ENCODE assay signal across 8 mouse cellular contexts in the genomic region with DNA sequence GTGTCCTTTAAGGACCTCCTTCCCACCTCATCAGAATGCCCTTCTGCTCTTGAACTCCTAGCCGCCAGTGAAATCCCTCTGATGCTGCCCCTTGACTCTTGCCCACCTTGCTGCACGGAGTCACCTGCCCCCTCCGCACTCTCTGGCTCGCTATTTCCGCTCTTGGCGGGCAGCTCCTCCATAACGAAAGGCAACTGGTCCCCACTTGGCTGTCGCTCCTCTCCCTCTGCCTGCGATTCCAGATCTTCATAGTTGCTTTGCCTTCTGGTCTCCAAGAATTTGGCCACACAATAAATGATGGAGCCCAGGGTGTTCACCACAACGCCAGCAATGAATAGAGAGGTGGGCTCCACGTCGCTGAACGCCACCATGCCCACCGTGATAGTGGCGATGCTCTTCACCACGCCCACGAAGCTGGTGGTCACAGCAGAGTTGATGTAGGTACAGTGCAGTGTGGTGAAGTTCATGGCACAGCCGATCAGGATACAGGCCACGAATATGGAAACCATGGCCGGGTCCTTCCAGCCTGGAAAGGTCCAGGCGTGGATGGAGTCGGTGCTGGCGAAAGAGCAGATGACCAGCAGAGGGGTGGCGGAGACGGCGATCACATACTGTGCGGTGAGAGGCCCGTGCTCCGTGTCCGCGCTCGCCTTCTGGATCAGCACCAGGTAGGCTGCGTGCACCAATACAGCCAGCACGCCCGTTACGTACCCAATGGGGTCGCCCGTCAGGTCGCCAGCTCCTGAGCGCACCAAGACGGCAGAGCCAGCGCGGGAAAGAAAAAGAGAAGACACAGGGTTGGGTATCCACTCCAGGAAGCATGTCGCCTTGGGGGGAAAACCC. TPM values are rescaled to one million over a fixed set of nuclear protein-coding genes. Genes with fewer than 3 reads are reported as not detected.
DNase-seq lines count a peak whose midpoint lies in the region; ATAC-seq lines count a peak whose summit lies in the region.

No protein-coding gene starts in this region.

- peak overlapping the region; percentile 99 for H3K4me2 ChIP-seq in heart, embryonic 13.5 days
- H3K4me2 ChIP-seq in forebrain, embryonic 11.5 days (ENCODE audit: low read depth, low read length, severe bottlenecking), result peak overlapping the region; percentile 100
- peak overlapping the region; percentile 73 for H3K4me2 ChIP-seq in liver, embryonic 13.5 days

- H3K27ac ChIP-seq in heart, embryonic 13.5 days (replicated peaks), result no peak overlapping the region
- H3K27ac ChIP-seq in forebrain, embryonic 11.5 days (ENCODE audit: low read depth, low read length), result no peak overlapping the region
- H3K27ac ChIP-seq in liver, embryonic 13.5 days, result no peak overlapping the region

- 6% methylated on average over 44 of the region's 44 CpGs for WGBS in heart, embryonic 13.5 days
- WGBS in forebrain, embryonic 11.5 days, result 5% methylated on average over 44 of the region's 44 CpGs
- 3% methylated on average over 44 of the region's 44 CpGs for WGBS in liver, embryonic 13.5 days (ENCODE audit: insufficient replicate concordance)

- H3K9ac ChIP-seq in heart, embryonic 13.5 days, result peak overlapping the region; percentile 34; the same call in 1 of the 2 replicates
- H3K9ac ChIP-seq in forebrain, embryonic 11.5 days (ENCODE audit: low read length), result no peak overlapping the region
- H3K9ac ChIP-seq in liver, embryonic 13.5 days, result peak overlapping the region; percentile 33; the same call in 1 of the 2 replicates

- intact Hi-C loops in heart, postnatal 25 days (cut with DNase I), result no loop called here
- intact Hi-C loops in left cerebral cortex, postnatal 25 days (cut with DNase I), result no loop called here

- no peak for DNase-seq in heart, postnatal 25 days (ENCODE audit: low spot score)
- DNase-seq in R1 (ENCODE audit: low read depth, low spot score), result peak; percentile 13
- DNase-seq in forebrain, embryonic 11.5 days (ENCODE audit: low spot score), result peak; percentile 59
- no peak for DNase-seq in liver, embryonic 13.5 days
- peak; percentile 50 for DNase-seq in thymus, postnatal 4 days
- DNase-seq in left cerebral cortex, postnatal 25 days (ENCODE audit: low spot score in 2 of 2), result no peak
- DNase-seq in layer of hippocampus, postnatal 25 days (ENCODE audit: extremely low spot score in 1 of 2, low spot score in 1 of 2), result no peak

- no peaks in the 10 kb centered on the region for H3K9me3 ChIP-seq in heart, embryonic 13.5 days
- H3K9me3 ChIP-seq in forebrain, embryonic 11.5 days (ENCODE audit: control insufficient read depth, low read length), result no peaks in the 10 kb centered on the region
- H3K9me3 ChIP-seq in liver, embryonic 13.5 days (replicated peaks), result no peaks in the 10 kb centered on the region

- ATAC-seq in heart, embryonic 13.5 days (ENCODE audit: extremely low read depth, insufficient number of reproducible peaks, low FRiP score, low TSS enrichment), result no peak
- no peak for ATAC-seq in forebrain, embryonic 11.5 days (replicated peaks; ENCODE audit: low FRiP score)
- no peak for ATAC-seq in liver, embryonic 13.5 days (ENCODE audit: low read depth)

- no peaks in the 10 kb centered on the region for H3K36me3 ChIP-seq in heart, embryonic 13.5 days
- no peaks in the 10 kb centered on the region for H3K36me3 ChIP-seq in forebrain, embryonic 11.5 days (ENCODE audit: control insufficient read depth, insufficient read depth, low read length)
- no peaks in the 10 kb centered on the region for H3K36me3 ChIP-seq in liver, embryonic 13.5 days

- H3K4me3 ChIP-seq in heart, embryonic 13.5 days, result peak overlapping the region; percentile 67
- peak overlapping the region; percentile 59 for H3K4me3 ChIP-seq in forebrain, embryonic 11.5 days (ENCODE audit: low read depth, low read length)
- peak overlapping the region; percentile 58 for H3K4me3 ChIP-seq in liver, embryonic 13.5 days (replicated peaks)

- peaks cover 29% of the 10 kb centered on the region for H3K4me1 ChIP-seq in heart, embryonic 13.5 days
- H3K4me1 ChIP-seq in forebrain, embryonic 11.5 days (replicated peaks; ENCODE audit: control insufficient read depth, insufficient read depth, low read length), result peaks cover 21% of the 10 kb centered on the region; the same call in 1 of the 2 replicates
- H3K4me1 ChIP-seq in liver, embryonic 13.5 days (replicated peaks), result peaks cover 29% of the 10 kb centered on the region

- peaks cover 78% of the 10 kb centered on the region for H3K27me3 ChIP-seq in heart, embryonic 13.5 days (replicated peaks)
- peaks cover 45% of the 10 kb centered on the region for H3K27me3 ChIP-seq in forebrain, embryonic 11.5 days (ENCODE audit: control insufficient read depth, insufficient read depth, low read length)
- peaks cover 65% of the 10 kb centered on the region for H3K27me3 ChIP-seq in liver, embryonic 13.5 days

RNA-seq across cellular contexts. Expression of gene Slc35d3, which starts 2.1 kb away (rescaled TPM):
- 0.87 and 1.1 TPM in 2 replicates for polyA plus RNA-seq in heart, embryonic 13.5 days (2015; fragmentation: Nextera tagmentation; extraction: Ambion mirVana)
- total RNA-seq in heart, postnatal 25 days (2021), result not detected
- 0.52 and 0.69 TPM in 2 replicates for polyA plus RNA-seq in forebrain, embryonic 11.5 days (2014; fragmentation: Nextera tagmentation; extraction: Ambion mirVana)
- polyA plus RNA-seq in liver, embryonic 13.5 days (2015; fragmentation: Nextera tagmentation; extraction: Ambion mirVana), result 4.4 and 4.9 TPM in 2 replicates
- total RNA-seq in left cerebral cortex, postnatal 25 days (2021), result 1 to 10 TPM in 1 of 2 experiments, under 1 TPM in 1; 0.85 to 5.2 TPM
- total RNA-seq in layer of hippocampus, postnatal 25 days (2021), result under 1 TPM; 0.44 to 0.70 TPM

RNA-seq across cellular contexts. Expression of gene Pex7, which starts 58.3 kb away (rescaled TPM):
- polyA plus RNA-seq in heart, embryonic 13.5 days (2015; fragmentation: Nextera tagmentation; extraction: Ambion mirVana), result 33.3 and 39.3 TPM in 2 replicates
- total RNA-seq in heart, postnatal 25 days (2021), result 10 to 100 TPM; 25.5 to 28.9 TPM
- 27.2 and 28.0 TPM in 2 replicates for polyA plus RNA-seq in forebrain, embryonic 11.5 days (2014; fragmentation: Nextera tagmentation; extraction: Ambion mirVana)
- 28.0 and 28.2 TPM in 2 replicates for polyA plus RNA-seq in liver, embryonic 13.5 days (2015; fragmentation: Nextera tagmentation; extraction: Ambion mirVana)
- total RNA-seq in left cerebral cortex, postnatal 25 days (2021), result 10 to 100 TPM; 24.3 to 27.1 TPM
- total RNA-seq in layer of hippocampus, postnatal 25 days (2021), result 10 to 100 TPM; 21.9 to 23.2 TPM

Comparison
In these comparisons a context has a peak if more than half of its experiments do, and no peak if none do; other contexts are left out.
1. DNase-seq: peak in R1 (single experiment), forebrain, embryonic 11.5 days (single experiment) and thymus, postnatal 4 days (single experiment); none in heart, postnatal 25 days (single experiment), liver, embryonic 13.5 days (single experiment), left cerebral cortex, postnatal 25 days (0 of 2) and layer of hippocampus, postnatal 25 days (0 of 2).
2. Peak in every context shown above with its lines, with median percentiles within 50 percentile points of each other: H3K4me2 ChIP-seq and H3K4me3 ChIP-seq.